Mouse (Mus musculus) G1E (cell line): ENCODE data around the gene Stk32c. TPM values are rescaled to one million over a fixed set of nuclear protein-coding genes. Genes with fewer than 3 reads are reported as not detected.

Experiments
- ATAC-seq: 2 replicates; pipeline ENCODE4 v1.8.0; 2016; ENCODE audit warnings: mild to moderate bottlenecking; ENCODE audit not compliant: insufficient number of reproducible peaks, poor library complexity, low FRiP score, severe bottlenecking; ENCODE audit errors: extremely low read depth
- DNase-seq: peaks from one replicate; pipeline ENCODE4 v3.0.0; 2012; ENCODE audit warnings: low spot score
- H3K27me3 ChIP-seq: 2 replicates; pipeline ENCODE4 v1.6.1; 2012; ENCODE audit warnings: mild to moderate bottlenecking, low read length, inconsistent platforms; ENCODE audit not compliant: insufficient read depth
- H3K36me3 ChIP-seq: replicated peaks from 2 replicates; pipeline ENCODE3; 2012; ENCODE audit warnings: mild to moderate bottlenecking, inconsistent platforms
- H3K4me1 ChIP-seq: 2 replicates; pipeline ENCODE4 v1.6.1; 2012; ENCODE audit warnings: low read depth, low read length, inconsistent platforms, mixed read lengths; ENCODE audit not compliant: insufficient read depth
- H3K4me3 ChIP-seq: 2 replicates; pipeline ENCODE4 v1.5.1; 2012; ENCODE audit warnings: low read depth, mild to moderate bottlenecking, inconsistent platforms, low read length, moderate library complexity, mixed read lengths
- H3K9me3 ChIP-seq: replicated peaks from 2 replicates; pipeline ENCODE4 v1.6.1; 2012; ENCODE audit warnings: inconsistent platforms
- CTCF ChIP-seq: IDR thresholded peaks from 2 replicates; pipeline ENCODE4 v1.5.1; 2012; ENCODE audit warnings: low read depth, low read length, inconsistent platforms, mixed read lengths
- GATA1 ChIP-seq: IDR thresholded peaks from 2 replicates; pipeline ENCODE4 v1.6.1; 2012; ENCODE audit warnings: borderline replicate concordance, low read length, inconsistent platforms, mixed read lengths
- GATA2 ChIP-seq: IDR thresholded peaks from 2 replicates; pipeline ENCODE4 v1.6.1; 2012; ENCODE audit warnings: low read depth, low read length, inconsistent platforms, borderline replicate concordance
- POLR2AphosphoS5 ChIP-seq: IDR thresholded peaks from 2 replicates; pipeline ENCODE4 v1.6.1; 2012; ENCODE audit warnings: low read depth, low read length, inconsistent platforms; ENCODE audit not compliant: insufficient replicate concordance
- TAL1 ChIP-seq: conservative IDR thresholded peaks from 2 replicates; pipeline ENCODE4 v1.6.1; 2012; ENCODE audit warnings: low read depth, low read length, inconsistent platforms, mixed read lengths
- polyA plus RNA-seq: library from polyadenylated mRNA; stranded (reverse); fragments of >175 nt; gene quantifications from 2 replicates; pipeline ENCODE4 v1.2.3, GENCODE M21; 2012
- total RNA-seq, 2 experiments: library from RNA; stranded (forward) in 1 of 2; stranded (reverse) in 1 of 2; fragments of 200-1000 nt in 1 of 2; fragments of >200 nt in 1 of 2; fragmentation: Nextera tagmentation in 1 of 2; gene quantifications; 2 replicates each; pipeline ENCODE4 v1.2.3; 2014 to 2017

The Stk32c gene
- total and polyA plus RNA-seq, 3 experiments = not detected

DNA sequence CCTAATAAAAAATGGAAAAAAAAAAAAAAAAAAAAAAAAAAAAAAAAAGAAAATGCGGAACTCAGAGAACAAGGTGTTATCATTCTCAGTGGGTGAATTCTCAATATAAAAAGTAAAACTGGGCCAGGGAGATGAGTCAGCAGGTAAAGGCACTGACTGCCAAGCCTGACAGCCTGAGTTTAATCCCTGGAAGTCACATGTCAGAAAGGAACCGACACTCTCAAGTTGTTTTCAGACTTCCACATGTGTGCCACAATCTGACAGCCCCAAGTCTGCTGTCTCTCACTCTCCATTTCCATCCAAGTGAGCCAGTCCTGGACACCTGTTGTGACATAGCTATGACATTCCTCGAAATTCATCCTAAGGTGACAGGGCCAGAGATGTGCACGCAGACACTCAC lies 28.7 kb downstream of the Stk32c start:
- Histone ChIP-seq H3K4me3 (no peak overlapping the region), H3K4me1 (no peaks in the 10 kb centered on the region), H3K27me3 (no peaks in the 10 kb centered on the region), H3K9me3 (peaks cover 52% of the 10 kb centered on the region), H3K36me3 (no peaks in the 10 kb centered on the region)
- no peak for ATAC-seq
- no peak for DNase-seq
- TF ChIP-seq CTCF (no peak), GATA1 (no peak), POLR2AphosphoS5 (no peak), TAL1 (no peak), GATA2 (no peak)

GRCm38 (mm10) chr7:139180058-139180457 lies 33.0 kb downstream of the Stk32c start:
- Histone ChIP-seq H3K36me3 (no peaks in the 10 kb centered on the region), H3K4me1 (no peaks in the 10 kb centered on the region), H3K4me3 (no peak overlapping the region), H3K27me3 (no peaks in the 10 kb centered on the region), H3K9me3 (peaks cover 42% of the 10 kb centered on the region)
- TF ChIP-seq TAL1 (no peak), POLR2AphosphoS5 (no peak), GATA2 (no peak), CTCF (no peak), GATA1 (no peak)
- ATAC-seq (no peak), DNase-seq (no peak)

GRCm38 (mm10) chr7:139179299-139179698 lies 33.8 kb downstream of the Stk32c start:
- TF ChIP-seq GATA1 = no peak
- TF ChIP-seq TAL1 = no peak
- TF ChIP-seq CTCF = no peak
- Histone ChIP-seq H3K36me3 (no peaks in the 10 kb centered on the region), H3K9me3 (peaks cover 45% of the 10 kb centered on the region), H3K4me3 (no peak overlapping the region), H3K4me1 (no peaks in the 10 kb centered on the region), H3K27me3 (no peaks in the 10 kb centered on the region)
- no peak for DNase-seq
- no peak for ATAC-seq

GRCm38 (mm10) chr7:139169143-139169542 lies 44.0 kb downstream of the Stk32c start:
- Histone ChIP-seq H3K27me3 (no peaks in the 10 kb centered on the region), H3K36me3 (no peaks in the 10 kb centered on the region), H3K4me1 (no peaks in the 10 kb centered on the region), H3K4me3 (no peak overlapping the region), H3K9me3 (peaks cover 44% of the 10 kb centered on the region)
- TF ChIP-seq TAL1 (no peak), POLR2AphosphoS5 (no peak), GATA2 (no peak), CTCF (no peak), GATA1 (no peak)
- DNase-seq (no peak), ATAC-seq (no peak)

- Histone ChIP-seq H3K27me3 (no peaks in the 10 kb centered on the region), H3K4me1 (no peaks in the 10 kb centered on the region), H3K4me3 (no peak overlapping the region), H3K9me3 (peaks cover 19% of the 10 kb centered on the region), H3K36me3 (no peaks in the 10 kb centered on the region)
- TF ChIP-seq TAL1 = no peak
- no peak for TF ChIP-seq POLR2AphosphoS5
- no peak for TF ChIP-seq GATA1
- no peak for TF ChIP-seq GATA2
- TF ChIP-seq CTCF = no peak
- ATAC-seq (no peak), DNase-seq (no peak)
Measured at GRCm38 (mm10) chr7:139164410-139164809, 48.7 kb downstream of the Stk32c start.

DNA sequence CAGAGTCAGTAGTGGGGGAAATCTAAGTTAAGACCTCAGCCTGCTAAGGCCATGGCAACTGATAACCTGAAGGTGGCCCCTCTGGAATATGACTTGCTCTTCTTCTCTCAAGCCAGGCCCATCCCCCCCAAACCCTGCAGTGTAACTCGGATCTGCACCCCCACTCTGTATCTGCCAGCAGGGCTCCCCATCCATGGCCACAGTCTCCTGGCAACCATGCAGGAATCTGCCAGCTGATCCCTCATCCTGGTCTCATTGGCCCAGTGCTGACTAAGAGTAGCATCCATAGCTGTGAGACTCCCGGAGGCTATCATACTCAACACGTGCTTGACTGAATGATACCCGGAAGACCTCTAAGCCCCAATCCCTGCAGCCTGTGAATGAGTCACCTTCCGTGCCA lies 54.2 kb downstream of the Stk32c start:
- H3K27me3 ChIP-seq = no peaks in the 10 kb centered on the region
- no peaks in the 10 kb centered on the region for H3K4me1 ChIP-seq
- DNase-seq = no peak
- TF ChIP-seq TAL1 = no peak
- no peak for TF ChIP-seq CTCF
- H3K4me3 ChIP-seq = no peak overlapping the region
- peaks cover 47% of the 10 kb centered on the region for H3K9me3 ChIP-seq
- H3K36me3 ChIP-seq = no peaks in the 10 kb centered on the region
- no peak for ATAC-seq

DNA sequence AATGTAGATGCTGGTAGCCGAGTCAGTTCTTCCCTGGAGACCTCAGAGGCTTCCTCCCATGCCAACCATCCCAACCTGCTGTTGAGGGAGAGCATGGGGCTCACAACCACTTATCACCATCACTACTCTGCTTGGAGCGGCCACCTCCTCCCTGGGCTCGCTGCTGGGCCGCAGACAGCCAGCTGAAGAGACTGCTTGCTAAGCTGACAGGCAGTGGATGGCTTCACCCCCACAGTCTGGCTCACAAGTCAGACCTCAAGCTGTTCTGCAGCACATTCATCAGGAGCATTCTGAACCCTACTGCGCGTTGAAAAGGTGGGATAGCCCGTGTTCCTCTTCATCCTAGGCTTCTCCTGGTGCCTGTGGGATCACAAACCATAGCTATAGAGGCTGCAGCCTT lies 54.6 kb downstream of the Stk32c start:
- no peaks in the 10 kb centered on the region for H3K27me3 ChIP-seq
- no peak for ATAC-seq

More for the DNA sequence above, 54.6 kb downstream of the Stk32c start:
- TF ChIP-seq POLR2AphosphoS5 (no peak), TAL1 (no peak), CTCF (no peak), GATA2 (no peak), GATA1 (no peak)
- peaks cover 51% of the 10 kb centered on the region for H3K9me3 ChIP-seq
- DNase-seq = no peak
- H3K36me3 ChIP-seq = no peaks in the 10 kb centered on the region
- H3K4me1 ChIP-seq = no peaks in the 10 kb centered on the region
- H3K4me3 ChIP-seq = no peak overlapping the region
